Mouse (Mus musculus) ovary, adult 2 months (tissue): Measurements from ENCODE around the gene Gpbp1l1. TPM values are rescaled to one million over a fixed set of nuclear protein-coding genes. Genes with fewer than 3 reads are reported as not detected.

ENCODE experiments used
- polyA plus RNA-seq: library from polyadenylated mRNA; depleted of rRNA; stranded (reverse); fragments of >200 nt; gene quantifications from 2 replicates; pipeline ENCODE4 v1.2.3, GENCODE M21; 2012; rRNA removed

The Gpbp1l1 gene
- polyA plus RNA-seq, result 18.0 and 32.4 TPM in 2 replicates

DNA sequence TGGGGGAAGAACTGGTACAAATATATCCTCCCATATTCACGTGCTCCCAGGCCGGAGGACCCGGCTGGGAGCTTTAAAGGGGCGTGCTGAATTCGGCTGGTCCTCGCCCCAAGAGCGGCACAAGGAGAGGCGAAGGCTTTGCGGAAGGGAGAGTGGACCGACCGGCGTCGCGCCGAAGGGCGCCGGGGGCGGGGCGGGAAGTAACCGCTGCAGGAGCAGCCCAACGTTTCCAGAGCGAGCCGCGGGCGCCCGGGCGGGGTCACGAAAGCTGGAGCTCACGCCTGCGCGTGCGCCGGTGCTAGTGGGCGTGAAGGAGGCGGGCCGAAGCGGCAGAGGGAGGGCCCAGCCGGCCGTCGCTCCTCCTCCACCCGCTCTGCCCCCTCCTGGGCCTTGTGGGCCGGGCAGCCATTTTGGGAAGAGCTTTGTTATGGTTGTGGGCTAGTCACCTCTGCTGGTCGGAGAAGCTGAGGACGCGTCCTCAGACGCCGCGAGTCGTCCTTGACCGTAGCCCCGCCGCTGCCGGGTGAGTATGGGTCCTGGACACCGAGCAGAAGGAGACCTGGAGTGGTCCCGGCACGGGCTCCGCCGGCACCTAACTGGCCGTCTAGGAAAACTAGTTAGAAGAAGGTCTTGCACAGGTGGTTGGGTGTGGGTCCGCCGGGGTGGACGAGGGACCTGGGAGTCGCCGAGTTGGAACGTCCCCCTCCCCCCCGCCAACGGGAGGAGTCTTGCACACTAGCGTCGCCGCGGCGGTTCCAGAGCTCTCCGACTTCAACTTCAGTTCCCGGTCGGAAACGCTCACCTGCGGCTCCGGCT is at the start of gene Gpbp1l1:
Gene Gpbp1l1 (plus strand): TSS at position 353 of the 816 bp plus-strand sequence.

DNA sequence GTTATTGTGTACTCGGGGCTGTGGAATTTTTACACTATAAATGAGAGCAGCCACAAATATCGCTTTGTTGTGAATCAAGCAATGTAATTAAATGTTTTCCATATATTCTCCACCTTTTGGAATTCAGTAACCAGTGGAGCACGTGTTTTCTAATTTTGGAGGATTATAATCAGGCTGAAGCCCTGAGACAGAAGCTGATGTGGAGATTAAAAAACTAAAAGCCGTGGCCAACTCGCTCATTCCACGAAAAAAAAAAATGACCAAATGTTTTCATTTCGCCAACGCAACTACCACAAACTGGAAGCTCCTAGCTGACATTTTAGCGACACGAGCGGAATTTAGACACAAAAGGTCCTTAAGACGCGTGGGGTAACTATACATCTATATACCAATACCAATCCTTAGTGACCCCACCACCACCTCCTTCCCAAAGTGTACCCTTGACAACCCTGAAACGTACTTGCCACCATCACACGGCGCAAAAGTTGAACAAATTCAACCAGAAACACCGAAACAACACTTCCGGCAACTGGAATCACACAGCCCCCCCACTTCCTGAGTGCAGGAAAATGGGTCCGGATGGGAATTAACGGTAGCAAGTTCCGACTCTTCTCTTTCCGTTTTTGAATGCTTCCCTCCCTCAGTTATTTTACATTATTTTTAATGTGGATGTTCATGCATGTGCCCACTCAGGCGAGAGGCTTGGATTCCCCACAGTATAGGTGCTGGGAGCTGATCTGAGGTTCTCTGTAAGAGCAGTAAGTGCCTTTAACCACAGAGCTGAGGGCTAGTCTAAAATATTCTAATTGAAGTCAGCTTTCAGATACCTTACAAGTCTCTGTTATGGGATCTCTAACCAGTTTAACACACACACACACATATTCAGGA is 1.8 kb upstream of the Gpbp1l1 start, which contains the start of gene Tmem69:
Gene Tmem69 (minus strand): TSS at position 524 of the 888 bp plus-strand sequence.

DNA sequence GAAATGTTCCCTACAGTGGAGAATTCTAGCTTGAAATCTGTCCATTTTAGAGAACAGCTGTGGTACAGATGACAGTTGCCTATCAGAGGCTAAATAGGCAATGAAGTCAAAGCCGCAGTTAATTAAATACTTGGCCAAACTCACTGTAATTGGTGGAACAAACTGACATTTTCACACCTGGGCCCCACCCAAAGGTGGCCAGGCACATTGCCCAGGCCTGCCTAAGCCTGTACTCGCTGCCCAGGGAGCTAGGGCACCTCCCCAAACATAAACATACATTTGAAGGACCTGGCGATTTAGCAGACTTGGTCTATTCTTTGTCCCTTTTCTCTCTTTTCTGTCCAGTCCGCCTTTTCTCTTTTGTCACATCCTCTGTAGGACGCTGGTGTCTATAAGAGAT is 38.9 kb downstream of the Gpbp1l1 start, which contains the start of gene Ccdc17:
Gene Ccdc17 (plus strand): TSS at position 276 of the 400 bp plus-strand sequence.

DNA sequence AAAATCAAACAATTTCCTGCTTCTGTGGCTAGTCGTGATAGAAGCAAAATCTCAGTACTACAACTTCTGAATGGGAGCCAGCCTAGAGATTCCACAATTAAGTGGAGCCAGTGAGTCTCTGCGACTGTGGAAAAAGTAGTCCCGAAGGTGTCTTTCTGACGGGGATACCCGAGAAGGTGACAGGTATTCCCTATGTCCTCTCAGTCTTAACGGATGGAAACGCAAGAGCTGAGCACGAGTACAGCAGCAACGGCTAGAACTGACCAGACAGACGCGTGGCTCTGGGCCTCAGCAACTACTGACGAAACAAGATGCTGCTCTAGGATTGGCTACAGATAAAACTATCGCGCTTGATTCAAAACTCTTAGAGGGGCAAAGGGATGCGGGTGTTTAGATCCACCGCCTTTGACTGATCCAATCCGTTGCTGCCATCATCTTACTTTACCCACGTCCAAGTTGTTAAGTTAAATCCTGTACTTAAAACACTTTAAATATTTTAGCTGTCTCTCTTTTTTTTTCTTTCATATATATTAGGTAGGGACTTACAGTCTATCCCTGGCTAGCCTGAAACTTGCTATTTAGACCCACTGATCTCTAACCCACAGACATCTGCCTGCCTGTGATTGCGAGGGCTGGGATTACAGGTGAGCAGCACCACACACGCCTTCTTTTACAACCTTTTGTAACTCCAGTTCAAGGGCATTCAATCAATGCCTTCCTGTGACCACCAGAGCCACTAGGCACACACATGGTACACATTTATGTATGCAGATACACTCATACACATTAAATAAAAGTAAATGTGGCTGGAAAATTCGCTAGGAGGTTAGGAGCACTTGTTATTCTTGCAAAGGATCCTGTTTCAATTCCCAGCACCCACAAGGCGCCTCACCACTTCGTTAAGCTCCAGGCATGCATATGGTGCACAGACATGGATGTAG is 70.5 kb downstream of the Gpbp1l1 start, which contains the start of gene Nasp:
Gene Nasp (minus strand): TSS at position 220 of the 941 bp plus-strand sequence.

Other genes with a start within 250 kb of the Gpbp1l1 start
- gene Mast2, start 93.5 kb upstream of the Gpbp1l1 start, polyA plus RNA-seq, result 81.8 and 130 TPM in 2 replicates
- 1.1 and 1.7 TPM in 2 replicates for gene Ipp, start 50.1 kb upstream of the Gpbp1l1 start, polyA plus RNA-seq
- gene Tmem69, start 1.7 kb upstream of the Gpbp1l1 start, polyA plus RNA-seq, result 2.3 and 2.6 TPM in 2 replicates
- 46.2 and 60.7 TPM in 2 replicates for gene Ccdc17, start 39.0 kb downstream of the Gpbp1l1 start, polyA plus RNA-seq
- 2.1 and 3.8 TPM in 2 replicates for gene Nasp, start 70.3 kb downstream of the Gpbp1l1 start, polyA plus RNA-seq
- gene Akr1a1, start 94.0 kb downstream of the Gpbp1l1 start, polyA plus RNA-seq, result 495 and 544 TPM in 2 replicates
- 37.5 and 56.0 TPM in 2 replicates for gene Prdx1, start 127.9 kb downstream of the Gpbp1l1 start, polyA plus RNA-seq
- 7.6 and 10.1 TPM in 2 replicates for gene Mmachc, start 150.7 kb downstream of the Gpbp1l1 start, polyA plus RNA-seq
- 32.7 and 45.1 TPM in 2 replicates for gene Ccdc163, start 150.9 kb downstream of the Gpbp1l1 start, polyA plus RNA-seq
- gene Tesk2, start 163.3 kb downstream of the Gpbp1l1 start, polyA plus RNA-seq, result 3.3 and 4.7 TPM in 2 replicates
- 35.7 and 36.6 TPM in 2 replicates for gene Toe1, start 250.0 kb downstream of the Gpbp1l1 start, polyA plus RNA-seq